Comparison of ENCODE assay signal across 17 mouse cellular contexts in genomic region chr9:61617979-61618378, GRCm38 (mm10).
A peak's percentile ranks its signal among the peaks of the same experiment; 100 is the strongest.
DNase-seq lines count a peak whose midpoint lies in the region; ATAC-seq and TF ChIP-seq lines count a peak whose summit lies in the region.
"Had no signal": no experiment of that assay in that cellular context is flagged by ENCODE, and none has a peak within 500 bp of the region (broad histone marks: within the 10 kb centered on the region; RNA-seq: fewer than 3 reads in every experiment).

No protein-coding gene starts in this region.

- H3K9me3 ChIP-seq in forebrain, embryonic 11.5 days (ENCODE audit: control insufficient read depth, low read length): no peaks in the 10 kb centered on the region
- no peaks in the 10 kb centered on the region for H3K9me3 ChIP-seq in forebrain, embryonic 15.5 days
- no peaks in the 10 kb centered on the region for H3K9me3 ChIP-seq in embryonic facial prominence, embryonic 10.5 days
- H3K9me3 ChIP-seq in embryonic facial prominence, embryonic 13.5 days: peaks cover 3% of the 10 kb centered on the region; the same call in 1 of the 2 replicates
- 0 out of 2 replicates have a peak, but pooled peaks cover 1% of the 10 kb centered on the region for H3K9me3 ChIP-seq in limb, embryonic 14.5 days (ENCODE audit: control insufficient read depth, low read length)
- H3K9me3 ChIP-seq: heart, embryonic 15.5 days; hindbrain, embryonic 15.5 days; kidney, embryonic 15.5 days; liver, embryonic 13.5 days; neural tube, embryonic 12.5 days had no signal

- H3K4me1 ChIP-seq in forebrain, embryonic 11.5 days (replicated peaks; ENCODE audit: control insufficient read depth, insufficient read depth, low read length): peaks cover 4% of the 10 kb centered on the region
- H3K4me1 ChIP-seq in forebrain, embryonic 15.5 days: peaks cover 43% of the 10 kb centered on the region
- H3K4me1 ChIP-seq in embryonic facial prominence, embryonic 10.5 days: peaks cover 64% of the 10 kb centered on the region
- H3K4me1 ChIP-seq in embryonic facial prominence, embryonic 13.5 days: peaks cover 48% of the 10 kb centered on the region
- H3K4me1 ChIP-seq in limb, embryonic 14.5 days (ENCODE audit: control insufficient read depth, insufficient read depth, low read length): peaks cover 36% of the 10 kb centered on the region
- H3K4me1 ChIP-seq: liver, embryonic 13.5 days had no signal

- H3K27ac ChIP-seq in forebrain, embryonic 11.5 days (ENCODE audit: low read depth, low read length): peak overlapping the region; percentile 58; the same call in 1 of the 2 replicates
- no peak overlapping the region for H3K27ac ChIP-seq in forebrain, embryonic 15.5 days (replicated peaks)
- peak overlapping the region; percentile 83 for H3K27ac ChIP-seq in embryonic facial prominence, embryonic 10.5 days (replicated peaks)
- H3K27ac ChIP-seq in embryonic facial prominence, embryonic 13.5 days: 0 out of 2 replicates have a peak overlapping the region, but pooled peaks have one; percentile 7
- peak overlapping the region; percentile 55; the same call in 1 of the 2 replicates for H3K27ac ChIP-seq in limb, embryonic 14.5 days (replicated peaks; ENCODE audit: low read depth, low read length)
- H3K27ac ChIP-seq: heart, adult 2 months; heart, embryonic 15.5 days; hindbrain, embryonic 15.5 days; liver, embryonic 13.5 days; neural tube, embryonic 12.5 days had no signal

- no peak overlapping the region for H3K4me3 ChIP-seq in forebrain, embryonic 11.5 days (ENCODE audit: low read depth, low read length)
- H3K4me3 ChIP-seq in forebrain, embryonic 15.5 days: no peak overlapping the region
- H3K4me3 ChIP-seq in embryonic facial prominence, embryonic 10.5 days: no peak overlapping the region
- no peak overlapping the region for H3K4me3 ChIP-seq in embryonic facial prominence, embryonic 13.5 days
- H3K4me3 ChIP-seq in limb, embryonic 14.5 days (replicated peaks; ENCODE audit: low read length): no peak overlapping the region
- H3K4me3 ChIP-seq: heart, adult 2 months; heart, embryonic 15.5 days; hindbrain, embryonic 15.5 days; kidney, embryonic 15.5 days; liver, embryonic 13.5 days; neural tube, embryonic 12.5 days had no signal

- no peak overlapping the region for H3K4me2 ChIP-seq in forebrain, embryonic 11.5 days (ENCODE audit: low read depth, low read length, severe bottlenecking)
- H3K4me2 ChIP-seq in forebrain, embryonic 15.5 days (replicated peaks): no peak overlapping the region
- no peak overlapping the region for H3K4me2 ChIP-seq in embryonic facial prominence, embryonic 13.5 days
- no peak overlapping the region for H3K4me2 ChIP-seq in limb, embryonic 14.5 days (replicated peaks; ENCODE audit: low read depth, low read length, severe bottlenecking)
- H3K4me2 ChIP-seq: heart, embryonic 15.5 days; hindbrain, embryonic 15.5 days; kidney, embryonic 15.5 days; liver, embryonic 13.5 days; lung, embryonic 14.5 days; neural tube, embryonic 12.5 days had no signal

- no peak for DNase-seq in forebrain, embryonic 11.5 days (ENCODE audit: low spot score)
- DNase-seq in embryonic facial prominence, embryonic 10.5 days (ENCODE audit: low spot score): peak; percentile 49
- no peak for DNase-seq in limb, embryonic 14.5 days (ENCODE audit: low spot score)
- no peak for DNase-seq in retina, embryonic 14.5 days (ENCODE audit: low spot score)
- DNase-seq in gastrocnemius, postnatal 36 days: no peak
- DNase-seq: cerebellum, adult 9-11 months; liver, embryonic 13.5 days; right cerebral cortex, postnatal 25 days had no signal

- WGBS in forebrain, embryonic 11.5 days: 60% methylated on average over 8 of the region's 8 CpGs
- WGBS in forebrain, embryonic 15.5 days: 49% methylated on average over 8 of the region's 8 CpGs
- WGBS in embryonic facial prominence, embryonic 10.5 days: 39% methylated on average over 8 of the region's 8 CpGs
- 36% methylated on average over 8 of the region's 8 CpGs for WGBS in embryonic facial prominence, embryonic 13.5 days
- WGBS in limb, embryonic 14.5 days: 28% methylated on average over 8 of the region's 8 CpGs

- H3K27me3 ChIP-seq in forebrain, embryonic 11.5 days (ENCODE audit: control insufficient read depth, insufficient read depth, low read length): peaks cover 2% of the 10 kb centered on the region; the same call in 1 of the 2 replicates
- H3K27me3 ChIP-seq in forebrain, embryonic 15.5 days: no peaks in the 10 kb centered on the region
- H3K27me3 ChIP-seq in embryonic facial prominence, embryonic 10.5 days (replicated peaks; ENCODE audit: low read depth, poor library complexity, severe bottlenecking): 0 out of 2 replicates have a peak, but pooled peaks cover 21% of the 10 kb centered on the region
- peaks cover 40% of the 10 kb centered on the region for H3K27me3 ChIP-seq in embryonic facial prominence, embryonic 13.5 days
- no peaks in the 10 kb centered on the region for H3K27me3 ChIP-seq in limb, embryonic 14.5 days (ENCODE audit: control insufficient read depth, insufficient read depth, low read length)
- H3K27me3 ChIP-seq: liver, embryonic 13.5 days; Patski had no signal

- no peak for TF ChIP-seq POLR2A in limb, embryonic 14.5 days (IDR thresholded peaks at IDR 0.05; ENCODE audit: borderline replicate concordance, extremely low read depth, insufficient read depth, insufficient read length)

- intact Hi-C loops in gastrocnemius, postnatal 36 days (cut with DNase I): no loop called here

- no peak for ATAC-seq in forebrain, embryonic 11.5 days (replicated peaks; ENCODE audit: low FRiP score)
- no peak for ATAC-seq in forebrain, embryonic 15.5 days (replicated peaks)
- ATAC-seq in embryonic facial prominence, embryonic 13.5 days (ENCODE audit: insufficient number of reproducible peaks, insufficient read depth, low FRiP score, low TSS enrichment, low read depth): no peak
- no peak for ATAC-seq in limb, embryonic 14.5 days (ENCODE audit: low FRiP score, low read depth)
- ATAC-seq: Patski had no signal

- no peak overlapping the region for H3K9ac ChIP-seq in forebrain, embryonic 11.5 days (ENCODE audit: low read length)
- no peak overlapping the region for H3K9ac ChIP-seq in forebrain, embryonic 15.5 days (replicated peaks)
- H3K9ac ChIP-seq in embryonic facial prominence, embryonic 13.5 days: no peak overlapping the region
- H3K9ac ChIP-seq in limb, embryonic 14.5 days (ENCODE audit: low read depth, low read length, severe bottlenecking): no peak overlapping the region
- H3K9ac ChIP-seq: heart, embryonic 15.5 days; hindbrain, embryonic 15.5 days; kidney, embryonic 15.5 days; liver, embryonic 13.5 days; lung, embryonic 14.5 days; neural tube, embryonic 12.5 days had no signal

- H3K36me3 ChIP-seq in forebrain, embryonic 11.5 days (ENCODE audit: control insufficient read depth, insufficient read depth, low read length): no peaks in the 10 kb centered on the region
- no peaks in the 10 kb centered on the region for H3K36me3 ChIP-seq in forebrain, embryonic 15.5 days
- H3K36me3 ChIP-seq in embryonic facial prominence, embryonic 10.5 days (replicated peaks): no peaks in the 10 kb centered on the region
- H3K36me3 ChIP-seq in embryonic facial prominence, embryonic 13.5 days: no peaks in the 10 kb centered on the region
- H3K36me3 ChIP-seq in limb, embryonic 14.5 days (ENCODE audit: control insufficient read depth, insufficient read depth, low read length): no peaks in the 10 kb centered on the region
- H3K36me3 ChIP-seq: heart, embryonic 15.5 days; hindbrain, embryonic 15.5 days; kidney, embryonic 15.5 days; liver, embryonic 13.5 days; neural tube, embryonic 12.5 days had no signal
